Mouse (Mus musculus): ENCODE results near the gene Gm20683. TPM values are rescaled to one million over a fixed set of nuclear protein-coding genes. Genes with fewer than 3 reads are reported as not detected.

The Gm20683 gene
- total and polyA plus RNA-seq, 2 experiments from 2014 or later, result 1.5 TPM; not detected in 1

DNA sequence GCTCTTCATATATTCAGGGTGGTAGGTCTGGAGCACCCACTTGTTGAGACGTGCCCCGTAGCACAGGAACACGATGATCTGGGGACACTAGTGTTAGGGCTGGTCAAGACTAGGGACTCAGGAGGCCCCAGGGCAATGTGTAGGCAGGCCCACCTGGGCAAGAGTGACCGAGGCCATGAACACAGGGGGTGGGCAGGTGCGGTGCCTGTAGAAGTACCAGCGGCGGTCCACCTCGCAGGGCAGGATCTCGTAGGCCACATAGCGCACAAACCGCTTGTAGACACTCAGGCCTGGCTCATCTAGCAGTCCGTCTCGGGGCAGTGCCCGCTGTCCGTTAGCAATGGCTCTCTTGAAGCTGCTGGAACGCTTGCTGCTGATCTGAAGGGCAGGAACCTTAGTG lies 5.7 kb downstream of the Gm20683 start:
- Histone ChIP-seq H3K36me3 (replicated peaks; ENCODE audit: control insufficient read depth, insufficient read depth, low read length) (peaks cover 38% of the 10 kb centered on the region), H3K9ac (replicated peaks; ENCODE audit: low read depth, low read length) (0 out of 2 replicates have a peak overlapping the region, but pooled peaks have one; percentile 57), H3K27ac (ENCODE audit: low read depth) (peak overlapping the region; percentile 77), H3K9me3 (replicated peaks; ENCODE audit: control insufficient read depth, low read length) (no peaks in the 10 kb centered on the region), H3K4me1 (ENCODE audit: control insufficient read depth, insufficient read depth) (peaks cover 43% of the 10 kb centered on the region), H3K4me3 (ENCODE audit: low read depth, low read length) (no peak overlapping the region), H3K4me2 (ENCODE audit: low read depth, low read length) (peak overlapping the region; percentile 95; the same call in 1 of the 2 replicates), H3K27me3 (ENCODE audit: control insufficient read depth, insufficient read depth, low read length) (no peaks in the 10 kb centered on the region)
- 92% methylated on average over 16 of the region's 16 CpGs for WGBS
- ATAC-seq (ENCODE audit: insufficient read depth, low read depth) (no peak), DNase-seq (ENCODE audit: low spot score) (no peak)
- TF ChIP-seq CTCF (IDR thresholded peaks at IDR 0.05; ENCODE audit: low read depth), result no peak
- TF ChIP-seq EP300 (IDR thresholded peaks at IDR 0.05; ENCODE audit: low read depth), result no peak

GRCm38 (mm10) chr17:25835301-25835700 lies 6.3 kb downstream of the Gm20683 start:
- Histone ChIP-seq H3K4me2 (ENCODE audit: low read depth, low read length) (peak overlapping the region; percentile 95; the same call in 1 of the 2 replicates), H3K4me3 (ENCODE audit: low read depth, low read length) (no peak overlapping the region)
- 95% methylated on average over 7 of the region's 7 CpGs for WGBS

GRCm38 (mm10) chr17:25834595-25835222 lies 6.9 kb downstream of the Gm20683 start:
- no peaks in the 10 kb centered on the region for H3K27me3 ChIP-seq (ENCODE audit: control insufficient read depth, insufficient read depth, low read length)
- H3K4me3 ChIP-seq (ENCODE audit: low read depth, low read length), result peak overlapping the region; percentile 77
- no peaks in the 10 kb centered on the region for H3K9me3 ChIP-seq (replicated peaks; ENCODE audit: control insufficient read depth, low read length)
- no peak for ATAC-seq (ENCODE audit: insufficient read depth, low read depth)
- no peak for TF ChIP-seq EP300 (IDR thresholded peaks at IDR 0.05; ENCODE audit: low read depth)
- no peak for TF ChIP-seq CTCF (IDR thresholded peaks at IDR 0.05; ENCODE audit: low read depth)
- 76% methylated on average over 12 of the region's 12 CpGs for WGBS
- no peak for DNase-seq (ENCODE audit: low spot score)
- peak overlapping the region; percentile 99 for H3K27ac ChIP-seq (ENCODE audit: low read depth)
- peak overlapping the region; percentile 79 for H3K9ac ChIP-seq (replicated peaks; ENCODE audit: low read depth, low read length)
- H3K4me2 ChIP-seq (ENCODE audit: low read depth, low read length), result peak overlapping the region; percentile 95
- peaks cover 45% of the 10 kb centered on the region for H3K4me1 ChIP-seq (ENCODE audit: control insufficient read depth, insufficient read depth)
- peaks cover 35% of the 10 kb centered on the region for H3K36me3 ChIP-seq (replicated peaks; ENCODE audit: control insufficient read depth, insufficient read depth, low read length)

More at GRCm38 (mm10) chr17:25835301-25835700, 6.3 kb downstream of the Gm20683 start:
- DNase-seq (ENCODE audit: low spot score) (no peak), ATAC-seq (ENCODE audit: insufficient read depth, low read depth) (no peak)
- Histone ChIP-seq H3K4me1 (ENCODE audit: control insufficient read depth, insufficient read depth) (peaks cover 43% of the 10 kb centered on the region), H3K9me3 (replicated peaks; ENCODE audit: control insufficient read depth, low read length) (no peaks in the 10 kb centered on the region), H3K36me3 (replicated peaks; ENCODE audit: control insufficient read depth, insufficient read depth, low read length) (peaks cover 38% of the 10 kb centered on the region), H3K9ac (replicated peaks; ENCODE audit: low read depth, low read length) (no peak overlapping the region), H3K27ac (ENCODE audit: low read depth) (no peak overlapping the region), H3K27me3 (ENCODE audit: control insufficient read depth, insufficient read depth, low read length) (no peaks in the 10 kb centered on the region)
- TF ChIP-seq EP300 (IDR thresholded peaks at IDR 0.05; ENCODE audit: low read depth) (no peak), CTCF (IDR thresholded peaks at IDR 0.05; ENCODE audit: low read depth) (no peak)

- ATAC-seq (ENCODE audit: insufficient read depth, low read depth) (no peak), DNase-seq (ENCODE audit: low spot score) (no peak)
- Histone ChIP-seq H3K4me2 (ENCODE audit: low read depth, low read length) (peak overlapping the region; percentile 95), H3K36me3 (replicated peaks; ENCODE audit: control insufficient read depth, insufficient read depth, low read length) (peaks cover 29% of the 10 kb centered on the region), H3K4me3 (ENCODE audit: low read depth, low read length) (peak overlapping the region; percentile 77), H3K9ac (replicated peaks; ENCODE audit: low read depth, low read length) (peak overlapping the region; percentile 79), H3K27ac (ENCODE audit: low read depth) (peak overlapping the region; percentile 99), H3K27me3 (ENCODE audit: control insufficient read depth, insufficient read depth, low read length) (no peaks in the 10 kb centered on the region), H3K4me1 (ENCODE audit: control insufficient read depth, insufficient read depth) (peaks cover 51% of the 10 kb centered on the region), H3K9me3 (replicated peaks; ENCODE audit: control insufficient read depth, low read length) (no peaks in the 10 kb centered on the region)
- no peak for TF ChIP-seq EP300 (IDR thresholded peaks at IDR 0.05; ENCODE audit: low read depth)
- TF ChIP-seq CTCF (IDR thresholded peaks at IDR 0.05; ENCODE audit: low read depth), result no peak
- 6% methylated on average over 6 of the region's 6 CpGs for WGBS
Observed at GRCm38 (mm10) chr17:25833961-25834594, 7.5 kb downstream of the Gm20683 start.

DNA sequence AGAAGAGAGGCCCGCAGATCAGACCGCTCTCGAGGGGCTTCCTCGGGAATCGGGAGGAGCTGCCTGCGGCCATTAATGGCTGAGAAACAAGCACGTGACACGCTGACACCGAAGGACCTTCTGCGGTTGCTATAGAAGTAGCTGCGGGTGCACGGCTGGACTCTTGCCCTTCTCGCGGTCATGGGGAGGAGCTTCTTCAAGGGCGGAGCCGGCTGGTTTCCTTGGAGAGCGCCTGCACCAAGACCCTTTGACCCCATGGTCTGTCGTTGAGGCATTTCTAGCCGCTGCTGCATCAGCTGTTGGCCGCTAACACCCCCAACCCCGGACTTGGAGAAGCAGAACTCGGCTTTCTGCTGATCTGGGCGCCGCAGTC lies 8.3 kb downstream of the Gm20683 start, which contains the start of gene Stub1:
Gene Stub1 (minus strand): TSS at position 114 of the 373 bp plus-strand sequence.
- Histone ChIP-seq H3K9me3 (replicated peaks; ENCODE audit: control insufficient read depth, low read length) (no peaks in the 10 kb centered on the region), H3K27ac (ENCODE audit: low read depth) (peak within 1 kb of the TSS; percentile 99), H3K9ac (replicated peaks; ENCODE audit: low read depth, low read length) (peak within 1 kb of the TSS; percentile 79), H3K27me3 (ENCODE audit: control insufficient read depth, insufficient read depth, low read length) (no peaks in the 10 kb centered on the region), H3K4me2 (ENCODE audit: low read depth, low read length) (peak within 1 kb of the TSS; percentile 95), H3K4me3 (ENCODE audit: low read depth, low read length) (peak within 1 kb of the TSS; percentile 77), H3K4me1 (ENCODE audit: control insufficient read depth, insufficient read depth) (peaks cover 55% of the 10 kb centered on the region), H3K36me3 (replicated peaks; ENCODE audit: control insufficient read depth, insufficient read depth, low read length) (peaks cover 22% of the 10 kb centered on the region)
- WGBS, result under 1% methylated on average over 24 of the region's 24 CpGs
- ATAC-seq (ENCODE audit: insufficient read depth, low read depth), result peak; percentile 78
- TF ChIP-seq CTCF (IDR thresholded peaks at IDR 0.05; ENCODE audit: low read depth) (no peak), EP300 (IDR thresholded peaks at IDR 0.05; ENCODE audit: low read depth) (peak; percentile 15; the same call in 1 of the 2 replicates)
- DNase-seq (ENCODE audit: low spot score), result peak; percentile 96

Measured in heart, postnatal 0 days (tissue).